In the genomic region with DNA sequence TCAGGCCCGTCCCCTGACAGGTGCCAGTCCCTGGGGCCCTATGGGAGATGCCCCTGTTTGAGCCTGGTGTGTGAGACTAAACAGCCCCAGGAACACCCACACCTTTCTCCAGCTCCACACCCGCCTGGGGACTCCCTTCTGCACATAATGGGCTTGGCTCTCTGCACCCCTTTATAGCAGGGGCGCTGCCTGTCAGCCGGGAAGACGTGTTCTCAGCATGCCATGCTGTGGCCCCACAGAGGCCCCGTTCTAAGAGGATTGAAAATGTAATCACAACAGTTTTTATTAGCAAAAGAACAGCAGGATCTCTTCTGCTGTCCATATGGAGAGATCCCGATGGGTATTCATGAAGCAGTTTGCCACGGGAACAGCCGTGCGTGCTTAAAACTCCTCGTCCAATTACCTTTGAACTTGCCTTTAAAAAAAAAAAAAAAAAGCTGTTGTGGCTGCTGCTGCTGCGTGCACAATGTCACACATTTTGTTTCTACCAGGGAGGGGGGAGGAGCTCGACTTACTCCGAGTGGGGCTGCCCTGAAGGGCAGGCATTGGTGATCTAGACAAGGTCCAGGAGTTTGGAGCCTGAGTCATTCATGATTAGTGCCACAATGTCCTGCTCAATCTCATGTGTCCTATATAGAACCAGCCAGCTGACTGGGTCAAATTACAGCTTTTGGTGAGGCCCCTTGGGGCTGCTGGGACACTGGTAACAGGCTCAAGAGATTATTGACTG, we compare ENCODE assay signal across 9 mouse cellular contexts.
DNase-seq lines count a peak whose midpoint lies in the region; ATAC-seq and TF ChIP-seq lines count a peak whose summit lies in the region.
"Had no signal": no experiment of that assay in that cellular context is flagged by ENCODE, and none has a peak within 500 bp of the region (broad histone marks: within the 10 kb centered on the region; RNA-seq: fewer than 3 reads in every experiment).

No protein-coding gene starts in this region.

- 27% methylated on average over 14 of the region's 14 CpGs for WGBS in forebrain, embryonic 10.5 days
- WGBS in hindbrain, embryonic 12.5 days, result 15% methylated on average over 14 of the region's 14 CpGs

- peak; percentile 67 for ATAC-seq in hindbrain, embryonic 12.5 days (ENCODE audit: low FRiP score)
- ATAC-seq in activated CD4-positive, CD25-positive, alpha-beta regulatory T cell, adult 4 months, result no peak

- intact Hi-C loops in heart, postnatal 25 days (cut with DNase I), result no loop called here

- no peak overlapping the region for H3ac ChIP-seq in myocyte (ENCODE audit: control insufficient read depth, insufficient read length)

- H3K79me2 ChIP-seq in myocyte (ENCODE audit: control insufficient read depth, insufficient read depth), result no peaks in the 10 kb centered on the region

- H3K4me1 ChIP-seq in forebrain, embryonic 10.5 days, result peaks cover 38% of the 10 kb centered on the region
- peaks cover 19% of the 10 kb centered on the region for H3K4me1 ChIP-seq in hindbrain, embryonic 12.5 days

- H3K4me2 ChIP-seq in hindbrain, embryonic 12.5 days (replicated peaks), result no peak overlapping the region; the same call in 1 of the 2 replicates
- peak overlapping the region; percentile 33 for H3K4me2 ChIP-seq in myocyte (ENCODE audit: low read depth)

- peak; percentile 32 to 62 for DNase-seq in heart, adult 18-20 months
- no peak for DNase-seq in heart, postnatal 25 days (ENCODE audit: low spot score)
- DNase-seq in forebrain, embryonic 10.5 days (ENCODE audit: extremely low spot score, low spot score), result peak; percentile 28
- DNase-seq in testis, postnatal 14 days (ENCODE audit: low spot score), result no peak
- DNase-seq in urinary bladder, postnatal 36 days (ENCODE audit: low spot score in 2 of 2), result no peak

- TF ChIP-seq POLR2A in myocyte (IDR thresholded peaks at IDR 0.05; ENCODE audit: insufficient read length, low read depth), result no peak

- peak overlapping the region; percentile 85 for H3K27ac ChIP-seq in forebrain, embryonic 10.5 days
- H3K27ac ChIP-seq in hindbrain, embryonic 12.5 days, result peak overlapping the region; percentile 64; the same call in 1 of the 2 replicates
- H3K27ac ChIP-seq: liver, embryonic 14.5 days had no signal

- H3K9me3 ChIP-seq in forebrain, embryonic 10.5 days, result peaks cover 6% of the 10 kb centered on the region; the same call in 1 of the 2 replicates
- H3K9me3 ChIP-seq in hindbrain, embryonic 12.5 days (replicated peaks), result no peaks in the 10 kb centered on the region

- no peak overlapping the region for H3K4me3 ChIP-seq in forebrain, embryonic 10.5 days
- H3K4me3 ChIP-seq in hindbrain, embryonic 12.5 days, result no peak overlapping the region
- H3K4me3 ChIP-seq in myocyte, result no peak overlapping the region

- H3K27me3 ChIP-seq in forebrain, embryonic 10.5 days (ENCODE audit: poor library complexity, severe bottlenecking), result peaks cover 21% of the 10 kb centered on the region
- H3K27me3 ChIP-seq in hindbrain, embryonic 12.5 days, result no peaks in the 10 kb centered on the region
- peaks cover 5% of the 10 kb centered on the region for H3K27me3 ChIP-seq in myocyte (ENCODE audit: control insufficient read depth, insufficient read depth, insufficient read length)

- no peaks in the 10 kb centered on the region for H3K36me3 ChIP-seq in forebrain, embryonic 10.5 days (replicated peaks)
- H3K36me3 ChIP-seq in hindbrain, embryonic 12.5 days, result no peaks in the 10 kb centered on the region
- H3K36me3 ChIP-seq in myocyte (ENCODE audit: control insufficient read depth, insufficient read depth), result no peaks in the 10 kb centered on the region

- H3K9ac ChIP-seq in hindbrain, embryonic 12.5 days, result no peak overlapping the region
- H3K9ac ChIP-seq: liver, embryonic 14.5 days had no signal

TF ChIP-seq in myocyte, 11 proteins besides CTCF, POLR2A, EP300 and RAD21:
- no peak for TF ChIP-seq SRF (IDR thresholded peaks at IDR 0.05; ENCODE audit: control insufficient read depth, insufficient read length, low read depth)
- TF ChIP-seq TCF12 (IDR thresholded peaks at IDR 0.05; ENCODE audit: insufficient read depth, poor library complexity, severe bottlenecking), result no peak
- no peak for TF ChIP-seq MYOG (IDR thresholded peaks at IDR 0.05; ENCODE audit: control insufficient read depth in 1 of 3, insufficient read depth in 1 of 3, insufficient read length in 2 of 3, low read depth in 2 of 3)
- no peak for TF ChIP-seq MAX (IDR thresholded peaks at IDR 0.05; ENCODE audit: low read depth)
- TF ChIP-seq POLR2AphosphoS2 (IDR thresholded peaks at IDR 0.05; ENCODE audit: insufficient read length, low read depth), result no peak
- TF ChIP-seq MYOD1 (IDR thresholded peaks at IDR 0.05; ENCODE audit: control insufficient read depth in 1 of 3, insufficient read length in 2 of 3, low read depth in 2 of 3), result no peak
- no peak for TF ChIP-seq TCF3 (IDR thresholded peaks at IDR 0.05; ENCODE audit: insufficient read length, low read depth)
- no peak for TF ChIP-seq E2F4 (IDR thresholded peaks at IDR 0.05; ENCODE audit: insufficient read depth)

Comparison
In these comparisons a context has a peak if more than half of its experiments do, and no peak if none do; other contexts are left out.
1. DNase-seq: peak in heart, adult 18-20 months (2 of 2) and forebrain, embryonic 10.5 days (single experiment); none in heart, postnatal 25 days (single experiment), testis, postnatal 14 days (single experiment) and urinary bladder, postnatal 36 days (0 of 2).